Mouse (Mus musculus) c-Kit-positive CD71-positive TER-119-positive erythroid progenitor cells, embryonic 14.5 days (primary cell): ENCODE results near the gene Zfp821.
A peak's percentile ranks its signal among the peaks of the same experiment; 100 is the strongest.

ENCODE experiments used
- DNase-seq: peaks from one replicate; pipeline ENCODE4 v3.0.0-alpha.2; 2013; ENCODE audit warnings: low spot score

Zfp821 gene

DNA sequence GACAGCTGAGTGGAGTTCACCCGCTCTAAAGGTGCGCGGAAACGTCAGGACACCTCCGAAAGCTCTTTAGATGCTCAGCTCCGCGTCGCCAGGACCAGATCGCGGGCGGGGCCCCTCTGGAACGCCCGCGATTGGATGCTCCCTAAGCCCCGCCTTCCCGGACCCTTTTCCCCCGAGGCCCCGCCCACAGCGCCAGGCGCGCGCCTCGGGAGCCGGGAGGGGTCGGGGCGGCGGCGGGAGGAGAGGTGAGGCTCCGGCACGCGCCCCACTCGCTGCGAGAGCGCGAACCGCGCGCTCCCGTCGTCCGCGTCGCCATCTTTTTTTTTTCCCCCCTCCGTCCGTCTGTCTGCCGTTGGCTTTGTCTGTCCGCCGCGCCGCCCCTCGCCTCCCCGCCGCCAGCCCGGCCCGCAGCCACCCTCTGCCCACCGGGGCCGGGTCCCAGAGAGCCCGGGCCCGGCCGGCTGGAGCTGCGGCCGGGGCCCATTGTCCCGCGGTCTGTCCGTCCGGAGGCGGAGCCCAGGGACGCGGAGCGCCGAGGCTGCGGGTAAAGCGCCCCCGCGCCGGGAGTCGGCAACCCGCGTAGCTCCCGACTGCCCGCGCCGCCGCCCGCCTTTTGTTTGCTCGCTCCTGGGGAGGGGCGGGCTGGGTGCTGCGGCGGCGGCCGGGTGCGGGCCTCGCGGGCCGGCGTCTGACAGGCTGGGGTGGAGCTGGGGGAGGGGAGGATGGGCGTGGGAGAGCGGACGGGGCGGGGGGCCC is at the start of gene Zfp821:
Gene Zfp821 (plus strand): TSS at position 227 of the 756 bp plus-strand sequence.
- peak; percentile 96 for DNase-seq

DNA sequence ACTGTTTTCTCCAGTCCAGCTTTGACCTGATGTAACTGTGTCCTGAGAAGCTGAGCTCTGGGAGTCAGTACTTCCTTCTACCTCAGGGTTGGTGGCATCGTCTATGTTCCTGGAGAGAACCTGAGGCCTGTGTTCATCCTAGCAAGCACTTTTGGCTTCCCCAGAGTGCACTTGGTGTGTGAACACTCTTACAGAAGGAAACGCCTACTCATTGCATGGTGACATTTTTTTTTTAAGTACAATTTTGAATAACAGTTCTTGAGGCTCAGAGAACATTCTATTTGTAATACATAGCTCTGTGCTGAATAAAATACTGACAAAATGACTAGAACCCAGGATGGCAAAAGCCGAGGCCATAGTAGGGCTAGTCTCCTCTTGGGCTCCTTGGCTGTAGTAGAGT is 48.5 kb upstream of the Zfp821 start:
- no peak for DNase-seq

DNA sequence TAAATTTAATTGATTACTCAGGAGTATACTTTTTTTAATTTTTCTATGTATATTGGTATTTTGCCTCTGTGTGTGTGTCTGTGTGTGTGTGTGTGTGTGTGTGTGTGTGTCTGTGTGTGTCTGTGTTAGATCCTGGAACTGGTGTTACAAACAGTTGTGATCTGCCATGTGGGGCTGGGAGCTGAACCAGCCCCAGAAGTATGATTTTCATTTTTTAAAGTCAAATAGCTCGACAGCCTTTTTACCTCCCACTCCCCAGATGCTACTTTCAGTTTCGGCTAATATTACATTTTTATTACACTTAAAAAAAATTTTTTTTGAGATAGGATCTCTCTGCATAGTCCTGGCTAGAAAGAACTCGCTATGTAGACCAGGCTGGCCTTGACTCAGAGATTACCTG is 43.0 kb upstream of the Zfp821 start:
- DNase-seq = no peak

DNA sequence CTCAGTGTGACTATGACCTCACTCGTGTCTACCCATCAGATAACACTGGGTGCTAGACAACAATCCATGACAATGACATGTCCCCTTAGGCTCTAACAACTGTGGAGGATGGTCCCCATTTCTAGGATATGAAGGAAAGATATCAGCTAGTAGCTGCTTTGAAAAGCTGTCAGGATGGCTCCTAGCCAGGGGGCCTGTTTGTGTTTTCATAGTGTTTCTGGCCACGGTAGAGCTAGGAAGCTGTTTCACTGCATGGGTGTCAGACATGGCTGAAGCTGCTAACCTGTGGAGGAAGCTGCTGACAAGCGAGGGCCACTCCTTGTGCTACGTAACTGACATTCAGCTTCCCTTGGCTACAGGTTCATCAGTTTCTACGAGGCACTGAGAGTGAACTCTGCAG is 38.7 kb upstream of the Zfp821 start:
- DNase-seq = no peak

DNA sequence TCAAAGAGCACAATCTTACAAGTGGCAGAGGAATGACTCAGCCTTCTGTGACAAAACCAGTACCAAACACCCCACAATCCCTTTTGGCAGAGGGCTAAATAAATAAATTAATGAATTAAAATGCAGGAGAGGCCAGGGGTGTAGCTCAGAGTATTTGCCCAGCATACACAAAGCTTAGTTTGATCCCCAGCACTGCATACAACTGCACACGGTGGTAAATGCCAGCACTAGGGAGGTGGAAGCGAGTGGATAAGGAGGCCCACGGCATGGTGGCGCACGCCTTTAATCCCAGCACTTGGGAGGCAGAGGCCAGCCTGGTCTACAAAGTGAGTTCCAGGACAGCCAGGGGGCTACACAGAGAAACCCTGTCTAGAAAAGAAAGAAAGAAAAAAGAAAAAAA is 32.7 kb upstream of the Zfp821 start:
- no peak for DNase-seq

DNA sequence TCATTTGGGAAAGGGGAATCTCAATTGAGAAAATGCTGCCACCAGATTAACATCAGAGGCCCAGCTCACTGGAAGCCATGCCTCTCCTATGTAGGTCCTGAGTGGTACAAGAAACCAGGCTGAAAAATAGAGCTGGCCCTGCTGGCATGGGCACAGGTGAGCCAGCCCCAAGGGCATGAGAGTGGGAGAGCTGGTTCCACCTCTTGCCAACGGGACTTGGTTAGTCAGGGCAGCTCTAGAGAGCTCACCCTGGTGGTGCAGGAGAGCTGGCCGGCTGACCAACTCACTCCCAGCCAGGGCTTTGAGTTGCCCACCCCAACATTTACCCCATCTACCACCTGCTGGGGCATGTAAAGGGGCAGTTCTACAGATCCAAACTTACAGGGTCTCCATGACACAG is 31.8 kb upstream of the Zfp821 start:
- no peak for DNase-seq

DNA sequence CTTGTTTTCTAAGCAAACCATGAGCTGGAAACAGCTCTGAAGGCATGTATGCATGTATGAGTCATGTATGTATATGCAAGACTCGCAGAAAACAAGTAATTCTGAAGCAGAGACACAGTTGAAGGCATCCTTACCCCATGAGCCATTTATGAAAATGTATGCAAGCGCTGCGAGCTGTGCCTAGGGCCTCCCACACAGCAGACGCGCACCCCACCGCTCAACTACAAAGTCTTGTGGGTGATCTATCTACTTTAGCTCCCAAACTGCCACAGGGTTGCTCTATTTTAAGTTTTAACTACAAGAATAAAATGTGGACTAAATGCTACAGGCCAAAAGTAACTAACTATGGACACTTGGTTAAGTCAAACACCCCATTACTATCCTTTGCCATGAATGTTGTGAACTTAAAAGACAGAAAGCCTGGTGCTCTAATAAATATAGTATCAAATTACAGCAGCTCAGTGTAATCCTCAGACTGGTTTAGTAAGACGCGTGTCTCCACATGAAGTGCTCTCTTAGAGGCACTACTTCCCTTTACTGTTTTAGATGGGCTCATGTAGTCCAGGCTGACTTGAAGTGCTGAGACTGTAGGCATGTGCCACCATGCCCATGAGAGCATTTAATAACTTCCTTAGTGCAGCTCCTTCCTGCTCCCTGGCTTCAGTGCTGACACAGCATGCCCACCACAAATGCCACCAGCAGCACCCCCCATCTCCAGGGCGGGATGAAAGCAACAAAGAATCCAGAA is 29.3 kb upstream of the Zfp821 start:
- DNase-seq = no peak

DNA sequence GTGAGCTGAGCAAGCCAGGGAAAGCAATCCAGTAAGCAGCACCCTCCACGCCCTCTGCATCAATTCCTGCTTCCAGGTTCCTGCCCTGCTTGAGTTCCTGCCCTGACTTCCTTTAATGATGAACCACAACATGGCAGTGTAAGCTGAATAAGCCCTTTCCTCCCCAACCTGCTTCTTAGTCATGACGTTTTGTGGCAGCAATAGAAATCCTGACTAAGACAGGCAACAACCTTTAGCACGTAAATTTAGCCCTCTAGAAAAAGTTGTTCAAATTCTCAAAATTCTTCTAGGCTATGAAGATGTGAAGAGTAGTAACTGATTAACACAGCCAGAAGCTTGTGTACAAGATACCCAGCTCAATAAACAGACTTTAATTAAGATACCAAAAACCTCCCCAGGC is 23.8 kb upstream of the Zfp821 start:
- DNase-seq = no peak

DNA sequence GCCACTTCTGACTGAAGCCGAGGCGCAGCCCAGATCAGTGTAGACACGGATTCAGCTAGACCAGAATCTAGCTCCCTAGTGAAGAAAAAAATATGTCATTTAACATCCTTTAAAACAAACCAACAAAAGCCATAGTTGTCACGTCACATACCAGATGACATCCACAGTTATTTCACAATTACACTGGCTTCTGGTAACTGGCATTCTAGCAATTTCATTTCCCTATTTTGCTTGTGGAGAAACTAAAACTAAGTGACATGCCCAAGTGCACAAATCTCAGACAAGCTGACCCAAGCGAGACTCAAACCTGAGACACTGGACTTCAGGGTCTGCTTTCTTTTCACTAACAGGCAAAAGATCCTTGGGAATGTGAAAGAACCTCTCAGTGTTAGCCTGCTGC is 23.2 kb upstream of the Zfp821 start:
- DNase-seq = no peak

DNA sequence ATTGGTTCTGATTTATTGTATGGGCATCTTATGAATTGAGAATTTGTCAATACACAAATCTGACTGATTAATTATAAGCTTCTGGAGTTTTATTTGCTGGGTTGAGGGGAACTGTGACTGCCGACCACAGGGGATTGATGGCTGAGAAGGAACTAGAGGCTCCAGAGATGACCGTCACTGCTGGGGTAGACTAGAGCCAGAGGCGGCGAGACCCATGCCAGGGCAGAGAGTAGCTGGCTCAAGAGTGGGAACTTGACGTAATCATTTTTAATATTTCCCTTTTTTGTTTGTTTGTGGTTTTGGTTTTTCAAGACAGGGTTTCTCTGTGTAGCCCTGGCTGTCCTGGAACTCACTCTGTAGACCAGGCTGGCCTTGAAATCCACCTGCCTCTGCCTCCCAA is 18.1 kb upstream of the Zfp821 start:
- no peak for DNase-seq

DNA sequence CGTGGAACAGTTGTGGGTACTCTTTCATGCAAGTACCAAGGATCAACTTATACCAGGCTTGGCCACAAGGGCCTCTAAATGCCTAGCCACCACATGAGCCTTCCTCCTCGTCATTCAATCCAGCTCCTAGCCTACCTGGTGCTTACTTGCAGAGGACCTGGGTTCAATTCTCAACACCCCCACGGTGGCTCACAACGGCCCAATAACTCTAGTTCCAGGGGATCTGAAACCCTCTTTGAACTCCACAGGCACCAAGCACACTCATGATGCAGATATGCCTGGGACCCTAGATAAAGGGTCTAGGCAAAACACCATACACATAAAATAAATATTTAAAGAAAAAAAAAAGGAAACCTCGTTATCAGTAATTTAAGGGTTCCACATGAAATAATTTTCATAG is 13.6 kb upstream of the Zfp821 start:
- peak; percentile 31 for DNase-seq

DNA sequence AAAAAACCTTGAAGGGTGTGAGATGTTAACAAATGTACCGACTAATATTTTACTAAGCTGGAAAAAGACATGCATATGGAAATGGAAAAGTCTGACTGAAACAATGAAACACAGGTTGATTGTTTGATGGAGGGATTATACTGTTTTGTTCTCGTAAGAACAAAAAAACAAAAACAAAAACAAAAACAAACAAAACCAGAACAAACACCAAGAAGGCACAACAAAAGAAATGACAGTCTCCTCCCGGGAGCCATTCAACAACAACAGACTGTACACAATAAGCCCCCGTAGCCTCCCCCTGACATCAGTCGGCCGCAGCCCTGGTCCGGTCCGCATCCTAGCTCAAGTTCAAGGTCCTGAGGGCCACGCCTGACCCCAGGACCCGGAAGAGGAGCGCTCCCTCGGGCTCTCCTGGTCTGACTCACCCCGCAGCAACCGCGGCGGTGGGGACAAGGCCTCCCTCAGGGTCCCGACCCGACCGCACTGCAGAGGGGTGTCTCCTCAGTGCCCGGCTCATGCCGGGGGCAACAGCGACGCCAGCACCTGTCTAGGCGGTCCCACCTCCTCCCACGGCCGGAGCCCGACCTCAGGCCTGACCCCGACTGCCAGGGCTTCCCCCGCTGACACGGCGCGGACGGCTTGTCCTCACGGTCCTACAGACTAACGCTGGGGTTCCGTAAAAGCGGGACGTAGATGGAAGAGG is 12.8 kb upstream of the Zfp821 start:
- DNase-seq = peak; percentile 56

DNA sequence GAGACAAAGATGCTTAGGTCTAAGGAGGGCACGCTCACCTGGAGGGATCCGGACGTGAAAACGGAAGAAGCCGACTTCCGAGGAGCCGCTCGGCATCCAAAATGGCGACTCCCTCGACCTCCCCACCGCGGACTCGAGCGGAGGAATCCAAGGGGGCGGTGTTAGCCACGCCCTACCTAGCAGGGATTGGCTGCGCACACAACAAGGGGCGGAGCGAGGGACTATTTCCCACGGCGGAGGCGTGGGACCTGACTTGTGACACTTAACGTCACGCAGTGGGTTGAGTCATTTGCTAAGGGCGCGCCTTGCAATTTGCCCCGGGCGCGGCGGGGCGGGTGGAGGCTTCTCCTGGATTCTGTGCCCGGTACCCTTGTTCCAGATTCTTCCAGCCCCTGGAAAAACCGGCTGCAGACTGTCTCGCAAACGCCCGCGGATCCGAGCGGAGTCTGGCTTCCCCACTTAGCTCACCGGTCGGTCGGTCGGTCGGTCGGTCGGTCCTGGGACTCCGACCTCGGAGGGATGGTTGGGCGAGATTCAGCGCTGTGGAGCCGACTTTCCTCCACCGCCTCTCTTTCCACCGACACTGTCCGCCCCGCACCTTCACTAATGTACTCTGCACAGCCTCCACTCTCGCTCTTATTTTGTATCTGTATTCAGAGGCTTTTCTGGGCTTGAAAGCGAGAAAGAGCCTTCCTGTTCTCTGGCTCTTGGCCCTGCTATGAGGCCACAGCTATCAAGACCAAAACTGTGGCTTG is 12.0 kb upstream of the Zfp821 start, which contains the start of gene Ist1:
Gene Ist1 (minus strand): TSS at position 115 of the 755 bp plus-strand sequence.
- peak; percentile 99 for DNase-seq

DNA sequence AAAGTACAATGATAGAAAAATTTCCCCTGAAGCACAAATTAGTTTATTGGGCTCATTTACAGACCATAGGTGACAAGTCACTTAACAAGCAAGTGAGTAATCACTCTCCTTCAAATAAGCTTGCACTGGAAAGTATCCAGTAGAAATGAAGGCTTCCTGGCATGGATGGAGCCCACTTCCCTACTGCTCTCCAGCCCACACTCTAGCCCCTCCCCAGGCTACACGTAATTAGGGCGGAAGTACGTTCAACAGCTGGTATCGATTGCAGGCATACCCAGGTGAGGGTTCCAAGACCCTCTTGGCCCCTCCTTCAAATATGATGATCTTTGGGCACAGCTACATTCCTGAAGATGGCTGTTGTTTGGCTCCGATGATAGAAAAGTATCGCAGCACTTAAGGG is 11.2 kb upstream of the Zfp821 start:
- DNase-seq = no peak

DNA sequence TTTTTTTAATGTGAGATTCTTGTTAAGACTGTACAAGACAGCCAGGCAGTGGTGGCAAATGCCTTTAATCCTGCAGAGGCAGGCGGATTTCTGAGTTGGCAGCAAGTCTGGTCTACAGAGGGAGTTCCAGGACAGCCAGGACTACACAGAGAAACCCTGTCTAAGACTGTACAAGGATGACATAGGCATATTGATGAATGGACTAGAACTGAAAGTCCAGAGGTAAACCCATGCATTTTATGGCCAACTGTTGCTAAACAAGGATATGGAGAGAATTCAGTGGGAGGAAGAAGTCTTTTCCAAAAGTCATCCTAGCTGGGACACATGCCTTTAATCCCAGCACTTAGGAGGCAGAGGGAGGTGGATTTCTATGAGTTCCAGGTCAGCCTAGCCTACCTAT is 7.6 kb upstream of the Zfp821 start:
- DNase-seq = no peak

DNA sequence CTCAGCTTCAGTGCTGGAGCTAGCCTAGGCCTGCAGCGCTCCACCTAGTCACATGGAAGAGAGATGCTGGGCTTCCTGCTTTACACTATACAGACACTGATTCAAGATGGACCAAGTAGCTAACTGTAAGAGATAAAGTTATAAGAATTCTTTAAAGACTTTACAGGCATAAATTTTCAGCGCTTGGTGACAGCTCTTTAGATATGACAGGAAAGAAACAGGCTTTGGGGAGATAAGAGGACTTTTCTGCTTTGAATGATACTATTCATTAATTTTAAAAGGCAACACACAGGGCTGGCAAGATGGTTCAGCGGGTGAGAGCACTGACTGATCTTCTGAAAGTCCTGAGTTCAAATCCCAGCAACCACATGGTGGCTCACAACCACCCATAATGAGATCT is 6.9 kb upstream of the Zfp821 start:
- no peak for DNase-seq

DNA sequence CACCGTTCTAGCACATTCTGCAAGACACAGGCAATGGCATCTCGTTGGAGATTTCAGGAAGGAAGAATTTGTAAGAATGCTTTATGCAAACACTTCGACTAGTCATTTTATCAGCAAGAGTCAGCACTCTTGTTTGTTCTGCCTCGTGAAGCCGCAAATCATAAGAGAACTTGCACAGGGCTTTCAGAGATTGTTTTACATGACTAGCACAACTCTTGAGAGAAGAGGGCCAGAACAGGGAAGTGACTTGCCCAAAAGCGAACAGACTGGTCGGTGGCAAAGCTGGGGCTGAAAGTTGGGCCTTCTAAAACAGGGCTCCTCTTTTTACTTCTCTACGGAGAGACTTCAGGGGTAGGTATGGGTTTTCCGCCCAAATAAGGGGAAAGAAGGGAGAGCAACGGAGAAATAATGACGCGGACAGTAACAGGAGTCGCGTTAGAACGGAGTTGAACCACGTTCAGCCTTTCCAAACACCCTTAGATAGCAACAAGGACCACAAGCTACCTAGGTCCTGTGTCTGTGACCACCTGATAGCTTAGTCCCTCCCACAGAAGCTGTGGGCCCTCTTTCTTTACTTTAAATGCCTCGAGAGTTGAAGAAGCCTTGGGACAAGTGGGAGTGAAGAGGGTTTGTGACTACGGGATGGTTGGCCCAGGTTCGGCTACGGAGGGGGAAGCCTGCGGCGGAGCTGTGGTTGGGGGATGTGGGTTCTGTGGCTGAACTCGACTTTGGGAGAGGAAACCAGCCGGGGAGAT is 604 bp upstream of the Zfp821 start:
- DNase-seq = no peak

DNA sequence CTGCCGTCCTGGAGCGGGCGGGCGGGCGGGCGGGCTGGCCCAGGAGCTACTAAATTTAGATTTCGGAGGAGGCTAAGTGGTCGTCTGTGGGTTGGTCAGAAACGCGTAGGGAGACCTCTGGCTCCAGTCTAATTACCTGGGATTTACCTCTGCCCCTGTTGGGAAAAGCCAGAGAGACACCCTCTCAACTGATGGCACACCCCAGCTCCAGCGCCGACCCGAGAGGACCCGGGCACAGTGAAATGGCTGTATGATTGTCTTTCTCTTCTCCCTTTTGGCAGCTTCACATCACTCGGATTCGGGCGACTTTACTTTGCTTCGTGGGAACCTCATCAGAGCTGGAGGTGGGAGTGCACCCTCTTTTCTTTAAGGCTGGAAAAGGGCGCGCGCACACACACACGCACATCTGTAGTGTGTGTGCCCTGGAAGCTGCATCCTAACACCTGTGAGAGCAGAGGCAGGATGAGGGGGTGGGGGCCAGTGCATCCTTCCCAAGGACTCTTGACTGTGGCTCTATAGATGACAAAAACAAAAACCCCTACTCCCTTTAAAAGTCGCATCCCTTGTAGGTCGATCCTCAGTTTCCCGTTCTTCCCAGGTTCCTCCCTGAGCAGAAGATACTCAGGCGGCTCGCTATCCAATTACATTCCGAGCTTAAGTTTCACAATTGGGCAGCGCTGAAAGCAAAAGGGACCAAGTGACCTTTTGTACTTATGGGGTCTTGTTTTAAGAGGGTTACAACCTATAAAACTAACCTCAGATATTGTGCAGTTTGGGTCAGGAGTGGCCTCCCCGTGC is 929 bp downstream of the Zfp821 start:
- peak; percentile 25 for DNase-seq

DNA sequence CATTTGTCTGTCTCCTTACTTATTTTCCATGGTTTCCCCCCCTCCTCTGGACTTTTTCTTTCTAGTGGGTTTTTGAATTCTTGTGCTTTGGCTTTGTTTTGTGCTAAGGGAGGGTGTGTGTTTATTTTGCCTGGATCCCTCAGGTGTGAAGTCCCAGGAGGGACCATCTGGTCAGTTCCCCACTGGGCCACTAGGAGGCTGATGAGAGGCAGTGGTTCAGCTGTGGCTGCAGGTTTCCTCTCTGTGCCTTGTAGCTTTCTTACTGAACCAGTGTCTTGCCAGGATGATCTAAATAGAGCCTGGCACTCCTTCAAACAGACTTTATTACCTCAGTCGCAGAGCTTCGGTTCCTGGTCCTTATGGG is 1.5 kb downstream of the Zfp821 start:
- peak; percentile 79 for DNase-seq

DNA sequence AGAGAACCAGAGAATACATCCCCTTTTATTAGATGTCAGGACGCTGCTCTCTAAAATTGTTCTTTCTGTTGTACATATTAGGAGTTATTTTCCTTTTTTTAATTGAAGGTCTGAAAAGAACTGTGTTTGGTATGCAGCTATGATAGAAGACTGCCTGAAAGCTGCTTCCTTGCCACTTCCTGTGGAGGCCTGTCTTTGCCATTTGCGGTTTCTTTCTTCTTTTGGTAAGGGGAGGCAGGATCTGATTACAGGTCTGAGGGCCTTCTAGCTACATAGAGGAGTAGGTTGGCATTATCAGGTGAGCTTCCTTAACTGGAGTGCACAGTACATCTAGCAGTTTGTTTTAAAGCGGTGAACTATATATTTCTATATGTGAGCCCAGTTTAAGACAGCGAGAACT is 2.6 kb downstream of the Zfp821 start:
- no peak for DNase-seq

DNA sequence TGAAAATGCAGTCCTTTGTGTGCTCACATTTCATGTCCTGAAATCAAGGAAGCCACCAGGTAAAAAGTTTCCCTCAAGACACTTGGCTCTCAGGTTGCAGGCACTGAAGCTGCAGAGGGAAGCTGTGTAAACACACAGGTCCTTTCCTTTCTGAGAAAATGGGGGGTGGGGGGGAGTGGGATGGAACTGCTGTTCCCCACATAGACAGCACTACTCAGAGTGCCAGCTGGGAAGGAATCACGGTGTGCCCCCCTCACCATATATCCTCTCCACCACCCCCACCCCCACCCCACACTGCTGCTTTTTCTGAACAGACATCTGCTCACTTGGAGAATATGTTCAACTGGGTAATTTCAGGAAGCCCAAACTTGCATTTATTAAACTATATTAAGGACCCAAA is 7.2 kb downstream of the Zfp821 start:
- no peak for DNase-seq
